Mouse (Mus musculus) neural tube, embryonic 15.5 days (tissue): ENCODE results near the gene Ly6g6c. TPM values are rescaled to one million over a fixed set of nuclear protein-coding genes. Genes with fewer than 3 reads are reported as not detected.
"Not testable (repeated sequence)": the region's sequence is repeated elsewhere in the genome, so short reads cannot be mapped to it uniquely, and the experiment has no call there.

Experiments
- ATAC-seq: fragments of 200-750 bp; cut with Nextera tagmentation; 2 replicates; pipeline ENCODE4 v1.8.0; 2017; ENCODE audit warnings: mild to moderate bottlenecking, moderate TSS enrichment, moderate library complexity; ENCODE audit not compliant: low FRiP score
- H3K27ac ChIP-seq: fragments of 300-500 bp; sonication (generic); replicated peaks from 2 replicates; pipeline ENCODE4 v1.5.1; 2015; ENCODE audit warnings: mild to moderate bottlenecking, inconsistent platforms
- H3K27me3 ChIP-seq: fragments of 300-500 bp; sonication (generic); replicated peaks from 2 replicates; pipeline ENCODE4 v1.6.1; 2015; ENCODE audit warnings: inconsistent platforms
- H3K36me3 ChIP-seq: fragments of 300-500 bp; sonication (generic); 2 replicates; pipeline ENCODE4 v1.6.1; 2015; ENCODE audit warnings: inconsistent platforms
- H3K4me1 ChIP-seq: fragments of 300-500 bp; sonication (generic); 2 replicates; pipeline ENCODE4 v1.6.1; 2015; ENCODE audit warnings: inconsistent platforms
- H3K4me2 ChIP-seq: fragments of 300-500 bp; sonication (generic); 2 replicates; pipeline ENCODE4 v1.6.1; 2015; ENCODE audit warnings: inconsistent platforms, mild to moderate bottlenecking, moderate library complexity
- H3K4me3 ChIP-seq: fragments of 300-500 bp; sonication (generic); replicated peaks from 2 replicates; pipeline ENCODE4 v1.5.1; 2015; ENCODE audit warnings: mild to moderate bottlenecking, inconsistent platforms
- H3K9ac ChIP-seq: fragments of 300-500 bp; sonication (generic); replicated peaks from 2 replicates; pipeline ENCODE4 v1.6.1; 2015; ENCODE audit warnings: mild to moderate bottlenecking, inconsistent platforms
- H3K9me3 ChIP-seq: fragments of 300-500 bp; sonication (generic); replicated peaks from 2 replicates; pipeline ENCODE4 v1.6.1; 2016; ENCODE audit warnings: inconsistent platforms
- WGBS: fragments of 180-500 bp; shearing (Covaris S2); methylation state at CpG from one replicate; pipeline ENCODE4 v1.1.7; 2015; ENCODE audit warnings: mixed read lengths; 5-methylcytosine and 5-hydroxymethylcytosine counted together
- polyA plus RNA-seq: library from polyadenylated mRNA; unstranded; fragments of >200 nt; fragmentation: Nextera tagmentation; extraction: Ambion mirVana; gene quantifications from 2 replicates; pipeline ENCODE4 v1.2.1, GENCODE M21; 2015

Ly6g6c gene
- polyA plus RNA-seq, 1 experiment from 2014 or later, result not detected

- WGBS, result 78% methylated on average over 1 of the region's 1 CpGs
- not testable (repeated sequence) for H3K36me3 ChIP-seq, H3K4me1 ChIP-seq, ATAC-seq, H3K4me3 ChIP-seq, H3K27me3 ChIP-seq, H3K9me3 ChIP-seq, H3K9ac ChIP-seq, H3K27ac ChIP-seq, H3K4me2 ChIP-seq
Observed at GRCm38 (mm10) chr17:35033703-35034102, 31.5 kb upstream of the Ly6g6c start.

- H3K4me2 ChIP-seq, result no peak overlapping the region
- H3K4me3 ChIP-seq, result no peak overlapping the region
- no peak overlapping the region for H3K27ac ChIP-seq
- H3K9me3 ChIP-seq, result no peaks in the 10 kb centered on the region
- no peaks in the 10 kb centered on the region for H3K27me3 ChIP-seq
- H3K36me3 ChIP-seq, result no peaks in the 10 kb centered on the region
- no peak for ATAC-seq
- WGBS, result 76% methylated on average over 6 of the region's 6 CpGs
- H3K4me1 ChIP-seq, result peaks cover 5% of the 10 kb centered on the region
- H3K9ac ChIP-seq, result no peak overlapping the region
Observed at GRCm38 (mm10) chr17:35034896-35035295, 30.3 kb upstream of the Ly6g6c start.

GRCm38 (mm10) chr17:35039121-35039873 lies 25.9 kb upstream of the Ly6g6c start:
- H3K9me3 ChIP-seq, result no peaks in the 10 kb centered on the region
- H3K27me3 ChIP-seq, result no peaks in the 10 kb centered on the region
- no peak overlapping the region for H3K4me3 ChIP-seq
- ATAC-seq, result no peak
- no peak overlapping the region for H3K9ac ChIP-seq
- no peaks in the 10 kb centered on the region for H3K4me1 ChIP-seq
- no peak overlapping the region for H3K4me2 ChIP-seq
- WGBS, result 90% methylated on average over 11 of the region's 11 CpGs
- H3K27ac ChIP-seq, result no peak overlapping the region
- H3K36me3 ChIP-seq, result no peaks in the 10 kb centered on the region

DNA sequence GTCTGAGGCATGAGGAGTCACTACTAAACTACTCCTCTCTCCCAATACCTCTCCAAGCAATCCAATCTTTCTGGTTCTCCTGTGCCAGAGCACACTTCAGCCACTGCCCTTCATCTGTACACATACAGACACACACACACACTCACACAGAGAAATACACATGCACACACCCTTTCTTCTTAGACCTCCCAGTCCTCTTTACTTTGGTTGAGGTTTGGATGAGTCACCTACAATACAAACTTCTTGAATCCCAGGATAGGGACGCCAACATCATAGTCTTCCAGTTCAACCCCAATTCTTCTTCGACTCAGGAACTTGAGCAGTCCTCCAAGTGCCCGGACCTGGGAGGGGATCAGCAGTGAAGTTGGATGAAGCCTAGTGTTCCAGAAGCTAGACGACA lies 21.4 kb upstream of the Ly6g6c start:
- ATAC-seq, result no peak
- 90% methylated on average over 4 of the region's 4 CpGs for WGBS
- H3K4me2 ChIP-seq, result no peak overlapping the region

GRCm38 (mm10) chr17:35044904-35045806 lies 20.0 kb upstream of the Ly6g6c start:
- 86% methylated on average over 7 of the region's 7 CpGs for WGBS
- Histone ChIP-seq H3K9ac (no peak overlapping the region), H3K27me3 (no peaks in the 10 kb centered on the region), H3K36me3 (no peaks in the 10 kb centered on the region), H3K4me3 (peak overlapping the region; percentile 59), H3K4me2 (peak overlapping the region; percentile 94), H3K9me3 (no peaks in the 10 kb centered on the region), H3K27ac (no peak overlapping the region), H3K4me1 (peaks cover 29% of the 10 kb centered on the region)
- ATAC-seq, result no peak

More for the DNA sequence above, 21.4 kb upstream of the Ly6g6c start:
- Histone ChIP-seq H3K9ac (no peak overlapping the region), H3K36me3 (no peaks in the 10 kb centered on the region), H3K4me3 (no peak overlapping the region), H3K9me3 (no peaks in the 10 kb centered on the region), H3K27me3 (no peaks in the 10 kb centered on the region), H3K27ac (no peak overlapping the region), H3K4me1 (peaks cover 20% of the 10 kb centered on the region)

- Histone ChIP-seq H3K4me2 (peak overlapping the region; percentile 94), H3K9me3 (no peaks in the 10 kb centered on the region), H3K9ac (peak overlapping the region; percentile 73), H3K36me3 (no peaks in the 10 kb centered on the region), H3K27me3 (no peaks in the 10 kb centered on the region), H3K4me3 (peak overlapping the region; percentile 59), H3K4me1 (peaks cover 33% of the 10 kb centered on the region), H3K27ac (peak overlapping the region; percentile 67)
- 6% methylated on average over 47 of the region's 48 CpGs for WGBS
- peak; percentile 49 for ATAC-seq
Observed at GRCm38 (mm10) chr17:35045807-35046680, 19.1 kb upstream of the Ly6g6c start.

DNA sequence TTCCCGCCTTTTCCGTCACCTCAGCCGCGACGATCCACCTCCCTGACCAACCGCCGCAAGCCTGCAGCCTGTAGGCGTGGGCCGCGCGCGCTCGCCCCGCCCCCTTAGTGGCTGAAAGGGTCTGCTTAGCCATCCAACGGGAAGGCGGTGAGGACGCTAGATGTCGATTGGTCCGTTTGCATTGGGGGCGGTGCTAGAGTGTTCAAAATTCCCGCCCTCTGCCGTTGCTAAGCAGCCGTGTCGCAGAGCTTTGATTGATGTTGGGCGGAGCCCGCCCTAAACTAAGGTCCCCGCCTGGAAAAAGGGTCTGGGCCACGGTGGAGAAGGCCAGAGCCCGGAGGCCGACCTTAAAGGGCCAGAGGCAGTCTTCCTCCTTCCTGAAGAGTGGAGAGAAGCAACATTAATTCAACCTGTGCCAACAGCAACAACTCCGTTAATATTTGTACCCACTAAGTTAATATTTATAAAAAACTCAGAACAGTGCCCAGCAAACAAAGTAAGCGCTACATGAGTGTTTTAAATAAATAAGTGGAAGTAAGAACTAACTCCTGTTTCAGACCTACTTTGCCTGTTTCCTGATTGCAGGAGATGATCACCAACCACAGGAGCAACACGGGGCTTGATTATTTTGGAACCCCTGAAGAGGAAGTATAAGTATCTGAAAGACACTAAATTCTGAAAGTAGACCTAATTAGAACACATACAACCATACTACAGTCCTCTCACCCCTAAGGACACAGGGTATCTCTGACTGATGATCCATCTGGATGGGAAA lies 18.3 kb upstream of the Ly6g6c start, which contains the start of gene Msh5:
Msh5 (minus strand) TSS at position 65 of the 775 bp plus-strand sequence.
- Histone ChIP-seq H3K27me3 (no peaks in the 10 kb centered on the region), H3K27ac (peak within 1 kb of the TSS; percentile 67), H3K4me3 (peak within 1 kb of the TSS; percentile 59), H3K4me2 (peak within 1 kb of the TSS; percentile 94), H3K36me3 (no peaks in the 10 kb centered on the region), H3K9me3 (no peaks in the 10 kb centered on the region), H3K9ac (peak within 1 kb of the TSS; percentile 73), H3K4me1 (peaks cover 41% of the 10 kb centered on the region)
- 2% methylated on average over 33 of the region's 33 CpGs for WGBS
- ATAC-seq, result peak; percentile 96

DNA sequence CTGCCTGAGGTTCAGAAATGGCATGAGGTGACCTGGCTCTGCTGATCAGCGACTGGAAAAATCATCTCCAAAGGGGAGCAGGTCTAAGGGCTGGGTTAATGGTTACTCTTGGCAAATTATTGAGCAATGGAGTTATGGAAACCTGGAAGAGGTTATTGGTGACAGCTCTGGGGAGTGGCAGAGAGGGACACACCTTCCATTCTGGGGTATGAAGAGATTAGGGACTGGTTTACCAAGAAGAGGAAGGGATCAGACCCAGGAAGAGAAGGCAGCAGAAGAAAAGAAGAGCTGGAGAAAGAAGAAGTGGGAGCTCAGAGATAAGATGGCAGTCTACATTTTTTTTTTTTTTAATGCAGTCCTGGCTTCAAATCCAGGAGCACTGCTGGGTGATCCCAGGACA lies 17.5 kb upstream of the Ly6g6c start:
- Histone ChIP-seq H3K4me3 (no peak overlapping the region), H3K27me3 (no peaks in the 10 kb centered on the region), H3K4me1 (peaks cover 48% of the 10 kb centered on the region), H3K9me3 (no peaks in the 10 kb centered on the region), H3K36me3 (no peaks in the 10 kb centered on the region), H3K27ac (peak overlapping the region; percentile 82), H3K4me2 (peak overlapping the region; percentile 11; the same call in 1 of the 2 replicates), H3K9ac (no peak overlapping the region)
- no peak for ATAC-seq
- WGBS, result 38% methylated on average over 1 of the region's 1 CpGs

DNA sequence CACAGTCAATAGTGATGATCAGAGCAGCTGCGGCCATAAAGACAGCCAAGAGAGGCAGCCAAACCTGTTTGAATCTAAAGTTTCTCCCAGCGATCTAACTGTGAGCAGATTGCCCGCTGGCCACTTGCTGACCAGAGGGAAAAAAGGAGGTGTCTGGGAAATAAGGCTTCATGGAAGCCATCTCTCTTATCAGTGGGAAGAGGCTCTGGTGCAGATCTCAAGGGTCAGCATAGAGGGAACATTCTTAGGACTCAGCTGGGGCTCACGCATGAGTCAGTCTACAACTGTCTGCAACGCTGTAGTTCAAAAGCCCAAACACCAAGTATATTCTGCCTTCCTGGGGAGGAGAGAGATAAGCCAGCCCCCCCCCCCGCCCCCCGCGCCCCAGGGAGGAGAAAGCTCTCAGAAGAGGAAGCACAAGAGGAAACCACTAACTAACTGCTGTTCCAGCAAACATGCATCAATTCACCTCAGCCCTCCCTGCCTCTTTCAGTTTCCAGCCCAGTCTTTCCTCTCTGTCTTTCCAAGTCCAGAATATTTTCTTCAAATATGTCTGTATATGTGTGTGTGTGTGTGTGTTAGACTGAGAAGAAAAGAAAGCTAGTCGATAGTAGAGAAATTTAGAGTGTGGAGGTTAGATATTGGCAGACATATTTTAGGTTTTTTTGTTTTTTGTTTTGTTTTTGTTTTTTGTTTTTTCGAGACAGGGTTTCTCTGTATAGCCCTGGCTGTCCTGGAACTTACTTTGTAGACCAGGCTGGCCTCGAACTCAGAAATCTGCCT lies 16.8 kb upstream of the Ly6g6c start:
- WGBS, result 44% methylated on average over 11 of the region's 11 CpGs
- no peaks in the 10 kb centered on the region for H3K9me3 ChIP-seq
- ATAC-seq, result no peak
- no peaks in the 10 kb centered on the region for H3K27me3 ChIP-seq
- peaks cover 51% of the 10 kb centered on the region for H3K4me1 ChIP-seq
- peak overlapping the region; percentile 82 for H3K27ac ChIP-seq
- H3K9ac ChIP-seq, result no peak overlapping the region
- H3K36me3 ChIP-seq, result no peaks in the 10 kb centered on the region
- H3K4me3 ChIP-seq, result no peak overlapping the region
- peak overlapping the region; percentile 11; the same call in 1 of the 2 replicates for H3K4me2 ChIP-seq

- WGBS, result 78% methylated on average over 5 of the region's 5 CpGs
- Histone ChIP-seq H3K4me1 (peaks cover 51% of the 10 kb centered on the region), H3K4me2 (no peak overlapping the region)
Observed at GRCm38 (mm10) chr17:35048932-35049440, 16.2 kb upstream of the Ly6g6c start.

More at GRCm38 (mm10) chr17:35048932-35049440, 16.2 kb upstream of the Ly6g6c start:
- H3K36me3 ChIP-seq, result no peaks in the 10 kb centered on the region
- H3K9ac ChIP-seq, result no peak overlapping the region
- no peaks in the 10 kb centered on the region for H3K27me3 ChIP-seq
- H3K27ac ChIP-seq, result peak overlapping the region; percentile 82
- no peaks in the 10 kb centered on the region for H3K9me3 ChIP-seq
- no peak overlapping the region for H3K4me3 ChIP-seq
- no peak for ATAC-seq
